Mouse (Mus musculus) mouse embryonic stem cell (cell line): Measurements from ENCODE around the gene Arf1.

ENCODE experiments used
- in situ Hi-C, 2 experiments: fragments of 300-500 bp; cut with MboI; formaldehyde crosslinking; loops; 1 replicate in 1 of 2; 3 replicates in 1 of 2; pipeline ENCODE4 v1.14.3; 2019 to 2020; ENCODE audit warnings: low sequenced_read_pairs in 2 of 2, low pct_unique_long_range_greater_than_20kb in 1 of 2, mixed read lengths in 1 of 2; ENCODE audit not compliant: unreplicated experiment in 1 of 2

The Arf1 gene

GRCm38 (mm10) chr11:59163255-59164236 lies 64.5 kb downstream of the Arf1 start, which contains the start of gene Iba57:
Gene Iba57 (minus strand): TSS chr11:59163739.
- in situ Hi-C loops = no loop called here

GRCm38 (mm10) chr11:59162443-59163254 lies 65.4 kb downstream of the Arf1 start:
- in situ Hi-C loops = no loop called here
